Mouse (Mus musculus) CH12.LX (cell line): Measurements from ENCODE around the gene Pilra. TPM values are rescaled to one million over a fixed set of nuclear protein-coding genes. Genes with fewer than 3 reads are reported as not detected.

ENCODE experiments used
- DNase-seq: peaks from one replicate; pipeline ENCODE4 v3.0.0-alpha.2; 2013; ENCODE audit errors: extremely low read depth
- H3K27ac ChIP-seq: 2 replicates; pipeline ENCODE4 v1.5.1; 2012; ENCODE audit warnings: low read depth, mild to moderate bottlenecking, control low read depth, moderate library complexity; ENCODE audit not compliant: insufficient read depth
- H3K27me3 ChIP-seq: replicated peaks from 2 replicates; pipeline ENCODE3; 2012; ENCODE audit warnings: inconsistent platforms
- H3K36me3 ChIP-seq, 2 experiments: replicated peaks in 1 of 2; 2 replicates each; pipeline versions ENCODE3 to v1.6.1; 2012; ENCODE audit warnings: inconsistent platforms in 1 of 2, low read length in 1 of 2, mild to moderate bottlenecking in 1 of 2, mixed read lengths in 1 of 2, moderate library complexity in 1 of 2; ENCODE audit not compliant: control insufficient read depth in 1 of 2, insufficient read depth in 1 of 2
- H3K4me1 ChIP-seq, 2 experiments: 2 replicates each; pipeline ENCODE4 v1.6.1; 2012; ENCODE audit warnings: inconsistent platforms in 1 of 2, moderate library complexity in 1 of 2; ENCODE audit not compliant: insufficient read depth in 2 of 2, control insufficient read depth in 1 of 2
- H3K4me2 ChIP-seq: 2 replicates; pipeline ENCODE4 v1.6.1; 2012; ENCODE audit warnings: low read depth, mild to moderate bottlenecking, control low read depth; ENCODE audit not compliant: poor library complexity, insufficient read depth, severe bottlenecking
- H3K4me3 ChIP-seq, 3 experiments: fragments of 150-350 bp in 1 of 3; sonication (generic) in 1 of 3; replicated peaks in 1 of 3; 2 replicates each; pipeline versions ENCODE3 to v1.5.1; 2011 to 2012; ENCODE audit warnings: low read depth in 2 of 3, low read length in 2 of 3, mild to moderate bottlenecking in 2 of 3, moderate library complexity in 2 of 3, control low read depth in 1 of 3, improper control_type of control experiment in 1 of 3, inconsistent platforms in 1 of 3, mixed read lengths in 1 of 3; ENCODE audit not compliant: poor library complexity in 1 of 3
- H3K79me2 ChIP-seq: replicated peaks from 2 replicates; pipeline ENCODE4 v1.6.1; 2012; ENCODE audit warnings: mild to moderate bottlenecking, moderate library complexity; ENCODE audit not compliant: control insufficient read depth, poor library complexity, insufficient read depth, severe bottlenecking; ENCODE audit errors: extremely low read depth
- H3K9ac ChIP-seq: 2 replicates; pipeline ENCODE4 v1.6.1; 2012; ENCODE audit warnings: low read depth, mild to moderate bottlenecking, control low read depth, moderate library complexity; ENCODE audit not compliant: insufficient read depth
- H3K9me3 ChIP-seq: replicated peaks from 2 replicates; pipeline ENCODE3; 2012; ENCODE audit warnings: low read length, inconsistent platforms, mixed read lengths
- CHD2 ChIP-seq: IDR thresholded peaks from 2 replicates; pipeline ENCODE4 v1.6.1; 2011; ENCODE audit warnings: low read length, improper control_type of control experiment
- E2F4 ChIP-seq: IDR thresholded peaks from 2 replicates; pipeline ENCODE4 v1.6.1; 2011; ENCODE audit warnings: low read depth, low read length, improper control_type of control experiment; ENCODE audit not compliant: insufficient replicate concordance
- IRF4 ChIP-seq: IDR thresholded peaks from 2 replicates; pipeline ENCODE4 v1.6.1; 2014; ENCODE audit warnings: low read depth, mild to moderate bottlenecking, inconsistent platforms, low read length, improper control_type of control experiment
- JUN ChIP-seq: IDR thresholded peaks from 2 replicates; pipeline ENCODE4 v1.6.1; 2011; ENCODE audit warnings: low read depth, mild to moderate bottlenecking, low read length, improper control_type of control experiment, moderate library complexity; ENCODE audit not compliant: insufficient read depth
- JUND ChIP-seq: conservative IDR thresholded peaks from 2 replicates; pipeline ENCODE4 v1.6.1; 2011; ENCODE audit warnings: low read depth, low read length, improper control_type of control experiment
- MAFK ChIP-seq: IDR thresholded peaks from 2 replicates; pipeline ENCODE4 v1.6.1; 2011; ENCODE audit warnings: low read length, improper control_type of control experiment; ENCODE audit not compliant: insufficient replicate concordance
- MAZ ChIP-seq: IDR thresholded peaks from 2 replicates; pipeline ENCODE4 v1.6.1; 2012; ENCODE audit warnings: low read depth, mild to moderate bottlenecking, inconsistent platforms, low read length, improper control_type of control experiment, moderate library complexity
- MEF2A ChIP-seq: IDR thresholded peaks from 2 replicates; pipeline ENCODE4 v1.6.1; 2014; ENCODE audit warnings: low read depth, mild to moderate bottlenecking, inconsistent platforms, low read length, improper control_type of control experiment, borderline replicate concordance
- POLR2A ChIP-seq: IDR thresholded peaks from 2 replicates; pipeline ENCODE4 v1.6.1; 2011; ENCODE audit warnings: low read depth, mild to moderate bottlenecking, improper control_type of control experiment, low read length
- POLR2AphosphoS2 ChIP-seq: IDR thresholded peaks from 2 replicates; pipeline ENCODE4 v1.6.1; 2011; ENCODE audit warnings: low read depth, low read length, improper control_type of control experiment
- SIN3A ChIP-seq: IDR thresholded peaks from 2 replicates; pipeline ENCODE4 v1.6.1; 2012; ENCODE audit warnings: low read length, improper control_type of control experiment, inconsistent platforms
- SMC3 ChIP-seq: IDR thresholded peaks from 2 replicates; pipeline ENCODE4 v1.6.1; 2011; ENCODE audit warnings: low read depth, low read length, improper control_type of control experiment
- TBP ChIP-seq: conservative IDR thresholded peaks from 2 replicates; pipeline ENCODE4 v1.6.1; 2011; ENCODE audit warnings: low read depth, low read length, improper control_type of control experiment
- TCF12 ChIP-seq: IDR thresholded peaks from 2 replicates; pipeline ENCODE4 v1.6.1; 2014; ENCODE audit warnings: low read depth, mild to moderate bottlenecking, inconsistent platforms, low read length, improper control_type of control experiment
- UBTF ChIP-seq: IDR thresholded peaks from 2 replicates; pipeline ENCODE4 v1.6.1; 2012; ENCODE audit warnings: low read depth, mild to moderate bottlenecking, inconsistent platforms, low read length, improper control_type of control experiment, moderate library complexity
- ZC3H11A ChIP-seq: IDR thresholded peaks from 2 replicates; pipeline ENCODE4 v1.6.1; 2012; ENCODE audit warnings: low read depth, mild to moderate bottlenecking, inconsistent platforms, low read length, improper control_type of control experiment
- ZMIZ1 ChIP-seq: IDR thresholded peaks from 2 replicates; pipeline ENCODE4 v1.6.1; 2012; ENCODE audit warnings: low read depth, mild to moderate bottlenecking, inconsistent platforms, low read length, improper control_type of control experiment
- ZNF384 ChIP-seq: IDR thresholded peaks from 2 replicates; pipeline ENCODE4 v1.6.1; 2012; ENCODE audit warnings: low read depth, low read length, improper control_type of control experiment, inconsistent platforms
- dilution Hi-C: fragments of 300-500 bp; cut with MboI; formaldehyde crosslinking; loops from 2 replicates; pipeline ENCODE4 v1.14.3; 2020; ENCODE audit warnings: low sequenced_read_pairs; ENCODE audit not compliant: extremely low pct_unique_long_range_greater_than_20kb, extremely low pct_ligation_motif_present
- in situ Hi-C: fragments of 300-500 bp; cut with MboI; formaldehyde crosslinking; loops from 3 replicates; pipeline ENCODE4 v1.14.3; 2019; ENCODE audit warnings: low sequenced_read_pairs, low pct_ligation_motif_present, low pct_unique_long_range_greater_than_20kb, mixed read lengths
- polyA plus RNA-seq: library from polyadenylated mRNA; unstranded; fragments of >175 nt; gene quantifications from 2 replicates; pipeline ENCODE4 v1.2.1, GENCODE M21; 2012; ENCODE audit warnings: low read depth; ENCODE audit not compliant: insufficient read length
- total RNA-seq, 2 experiments: library from RNA; depleted of rRNA; stranded (reverse); fragments of 300-350 nt in 1 of 2; fragments of >200 nt in 1 of 2; gene quantifications; 2 replicates each; pipeline ENCODE4 v1.2.3; 2012 to 2014

Gene Pilra
- total and polyA plus RNA-seq, 3 experiments: 0.08 to 0.66 TPM; not detected in 1

- Histone ChIP-seq H3K9ac (no peak overlapping the region), H3K79me2 (no peaks in the 10 kb centered on the region)
- dilution Hi-C loops: no loop called here
- TF ChIP-seq ZNF384 (no peak), MEF2A (no peak), E2F4 (no peak), JUN (no peak), TCF12 (no peak), CHD2 (no peak), JUND (no peak), MAZ (no peak), SIN3A (no peak), ZMIZ1 (no peak), MAFK (no peak)
- TF ChIP-seq, all 38 proteins: peak for 0
- H3K4me2 ChIP-seq: no peak overlapping the region
- in situ Hi-C loops: no loop called here
- no peak overlapping the region for H3K27ac ChIP-seq
- no peaks in the 10 kb centered on the region for H3K36me3 ChIP-seq
- no peak overlapping the region for H3K4me3 ChIP-seq
- H3K9me3 ChIP-seq: no peaks in the 10 kb centered on the region
- H3K27me3 ChIP-seq: no peaks in the 10 kb centered on the region
- H3K4me1 ChIP-seq: no peaks in the 10 kb centered on the region
- DNase-seq: no peak
These were observed 530 bp upstream of the Pilra start for GRCm38 (mm10) chr5:137836611-137837010.

DNA sequence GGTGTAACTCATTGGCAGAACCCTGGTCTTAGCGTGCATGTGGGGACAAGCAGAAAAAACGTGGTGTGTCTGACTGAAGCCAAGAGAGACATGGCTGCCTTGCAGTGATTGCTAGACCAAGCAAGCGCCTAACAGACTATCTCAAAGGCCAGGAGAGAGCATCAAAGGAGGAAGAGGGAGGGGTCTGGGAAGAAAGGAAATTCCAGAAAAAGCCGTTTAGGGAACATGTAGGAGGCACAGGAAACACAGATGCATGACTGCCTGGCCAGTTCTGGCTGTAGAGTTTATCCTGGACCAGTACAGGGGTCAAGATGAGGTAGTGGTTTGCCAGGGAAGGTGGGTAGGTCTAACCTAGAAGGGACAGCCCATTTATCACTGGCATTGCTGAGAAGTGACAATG lies 2.6 kb downstream of the Pilra start:
- TF ChIP-seq SMC3: no peak
- no peak for TF ChIP-seq E2F4
- no peak for TF ChIP-seq IRF4
- TF ChIP-seq ZC3H11A: no peak
- TF ChIP-seq MEF2A: no peak
- TF ChIP-seq POLR2AphosphoS2: no peak
- TF ChIP-seq UBTF: no peak
- no peak for TF ChIP-seq TBP
- TF ChIP-seq SIN3A: no peak
- no peak for TF ChIP-seq ZMIZ1
- no peak for TF ChIP-seq POLR2A
- TF ChIP-seq ZNF384: no peak
- Histone ChIP-seq H3K27me3 (no peaks in the 10 kb centered on the region), H3K9ac (no peak overlapping the region), H3K79me2 (no peaks in the 10 kb centered on the region), H3K4me1 (peaks cover 6 to 28% of the 10 kb centered on the region in 2 experiments; a peak in 3 of 4 replicates), H3K9me3 (no peaks in the 10 kb centered on the region), H3K4me3 (no peak overlapping the region), H3K27ac (no peak overlapping the region), H3K4me2 (no peak overlapping the region), H3K36me3 (no peaks in the 10 kb centered on the region)
- no peak for DNase-seq
- dilution Hi-C loops: no loop called here
- in situ Hi-C loops: no loop called here
